Mouse (Mus musculus) gastrocnemius, adult 8-10 months (tissue): Measurements from ENCODE around the gene 2310011J03Rik. TPM values are rescaled to one million over a fixed set of nuclear protein-coding genes. Genes with fewer than 3 reads are reported as not detected.

Experiments used
- DNase-seq, 2 experiments: peaks; one replicate each; pipeline ENCODE4 v3.0.0; 2022; ENCODE audit warnings: low spot score in 2 of 2
- total RNA-seq, 4 experiments: library from RNA; stranded (reverse); gene quantifications; 2 replicates each; pipeline ENCODE4 v1.2.4; 2022

Gene 2310011J03Rik
- total RNA-seq, 4 experiments from 2014 or later = 5.4 to 8.9 (median 6.6) TPM

DNA sequence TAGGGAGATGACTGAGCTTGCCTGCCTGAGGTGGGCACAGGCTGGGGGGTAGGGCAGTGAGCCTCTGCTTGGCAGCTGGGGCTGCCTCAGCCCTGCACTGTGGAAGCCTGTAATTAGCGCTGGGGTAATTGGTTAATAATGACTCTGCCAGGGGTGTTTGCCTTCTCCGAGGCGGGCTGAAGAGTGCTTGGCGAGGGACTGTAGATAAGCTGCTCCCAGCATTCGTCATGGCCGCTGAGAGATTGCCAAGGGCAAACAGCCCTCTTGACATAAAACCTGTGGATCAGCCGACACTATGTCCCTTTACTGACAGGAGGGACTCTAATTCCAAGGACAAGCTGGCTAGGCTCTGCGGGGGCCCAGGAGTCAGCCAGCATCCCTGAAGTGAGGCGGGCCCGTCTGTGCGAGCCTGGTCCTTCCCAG lies 4.0 kb downstream of the 2310011J03Rik start:
- DNase-seq = no peak

DNA sequence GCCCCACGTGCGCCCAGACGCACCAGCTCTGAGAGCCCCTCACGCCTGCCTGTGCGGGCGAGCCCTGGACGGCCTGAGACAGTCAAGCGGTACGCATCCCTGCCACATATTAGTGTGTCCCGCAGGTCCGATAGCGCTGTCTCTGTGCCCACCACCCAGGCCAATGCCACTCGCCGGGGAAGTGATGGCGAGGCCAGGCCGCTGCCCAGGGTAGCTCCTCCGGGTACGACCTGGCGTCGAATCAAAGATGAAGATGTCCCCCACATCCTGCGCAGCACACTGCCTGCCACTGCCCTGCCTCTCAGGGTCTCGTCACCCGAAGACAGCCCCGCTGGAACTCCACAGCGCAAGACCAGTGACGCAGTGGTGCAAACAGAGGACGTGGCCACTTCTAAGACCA lies 5.0 kb downstream of the 2310011J03Rik start:
- no peak for DNase-seq

DNA sequence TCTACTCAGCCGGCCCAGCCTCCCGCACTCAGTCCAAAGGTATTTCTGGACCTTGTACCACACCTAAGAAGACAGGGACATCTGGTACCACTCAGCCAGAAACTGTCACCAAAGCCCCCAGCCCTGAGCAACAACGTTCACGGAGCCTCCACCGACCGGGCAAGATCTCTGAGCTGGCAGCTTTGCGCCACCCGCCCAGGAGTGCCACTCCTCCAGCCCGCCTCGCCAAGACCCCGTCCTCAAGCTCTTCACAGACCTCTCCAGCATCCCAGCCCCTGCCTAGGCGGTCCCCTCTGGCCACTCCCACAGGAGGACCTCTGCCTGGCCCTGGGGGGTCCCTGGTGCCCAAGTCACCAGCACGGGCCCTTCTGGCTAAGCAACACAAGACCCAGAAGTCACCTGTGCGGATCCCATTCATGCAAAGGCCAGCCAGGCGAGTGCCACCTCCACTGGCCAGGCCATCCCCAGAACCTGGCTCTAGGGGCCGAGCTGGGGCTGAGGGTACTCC lies 5.8 kb downstream of the 2310011J03Rik start:
- no peak for DNase-seq

DNA sequence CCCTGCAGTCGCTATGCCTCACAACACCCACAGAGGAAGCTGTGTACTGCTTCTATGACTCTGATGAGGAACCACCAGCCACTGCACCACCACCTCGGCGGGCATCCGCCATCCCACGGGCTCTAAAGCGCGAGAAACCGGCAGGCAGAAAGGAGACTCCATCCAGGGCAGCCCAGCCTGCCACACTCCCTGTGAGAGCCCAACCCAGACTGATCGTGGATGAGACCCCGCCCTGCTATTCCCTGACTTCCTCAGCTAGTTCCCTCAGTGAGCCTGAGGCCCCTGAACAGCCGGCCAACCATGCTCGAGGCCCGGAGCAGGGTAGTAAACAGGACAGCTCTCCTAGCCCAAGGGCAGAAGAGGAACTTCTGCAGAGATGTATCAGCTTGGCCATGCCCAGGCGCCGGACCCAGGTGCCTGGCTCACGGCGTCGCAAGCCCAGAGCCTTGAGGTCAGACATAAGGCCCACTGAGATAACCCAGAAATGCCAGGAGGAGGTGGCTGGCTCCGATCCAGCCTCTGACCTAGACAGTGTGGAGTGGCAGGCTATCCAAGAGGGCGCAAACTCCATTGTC lies 6.6 kb downstream of the 2310011J03Rik start:
- no peak for DNase-seq

DNA sequence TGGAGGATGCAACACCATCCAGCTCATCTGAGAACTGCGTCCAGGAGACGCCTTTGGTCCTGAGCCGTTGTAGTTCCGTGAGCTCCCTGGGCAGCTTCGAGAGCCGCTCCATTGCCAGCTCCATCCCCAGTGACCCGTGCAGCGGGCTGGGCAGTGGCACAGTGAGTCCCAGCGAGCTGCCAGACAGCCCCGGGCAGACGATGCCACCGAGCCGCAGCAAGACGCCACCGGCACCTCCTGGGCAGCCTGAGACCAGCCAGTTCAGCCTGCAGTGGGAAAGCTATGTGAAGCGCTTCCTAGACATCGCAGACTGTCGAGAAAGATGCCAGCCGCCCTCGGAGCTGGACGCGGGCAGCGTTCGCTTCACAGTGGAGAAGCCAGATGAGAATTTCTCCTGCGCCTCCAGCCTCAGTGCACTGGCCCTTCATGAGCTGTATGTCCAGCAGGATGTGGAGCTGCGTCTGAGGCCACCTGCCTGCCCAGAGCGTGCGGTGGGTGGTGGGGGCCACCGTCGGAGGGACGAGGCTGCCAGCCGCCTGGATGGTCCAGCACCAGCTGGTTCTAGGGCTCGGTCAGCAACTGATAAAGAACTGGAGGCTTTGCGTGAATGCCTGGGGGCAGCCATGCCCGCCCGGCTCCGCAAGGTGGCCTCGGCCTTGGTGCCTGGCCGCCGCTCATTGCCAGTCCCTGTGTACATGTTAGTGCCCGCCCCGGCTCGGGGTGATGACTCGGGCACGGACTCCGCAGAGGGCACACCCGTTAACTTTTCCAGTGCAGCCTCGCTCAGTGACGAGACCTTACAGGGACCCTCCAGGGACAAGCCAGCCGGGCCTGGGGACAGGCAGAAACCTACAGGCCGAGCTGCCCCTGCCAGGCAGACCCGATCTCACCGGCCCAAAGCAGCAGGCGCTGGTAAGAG lies 7.5 kb downstream of the 2310011J03Rik start:
- DNase-seq = no peak

DNA sequence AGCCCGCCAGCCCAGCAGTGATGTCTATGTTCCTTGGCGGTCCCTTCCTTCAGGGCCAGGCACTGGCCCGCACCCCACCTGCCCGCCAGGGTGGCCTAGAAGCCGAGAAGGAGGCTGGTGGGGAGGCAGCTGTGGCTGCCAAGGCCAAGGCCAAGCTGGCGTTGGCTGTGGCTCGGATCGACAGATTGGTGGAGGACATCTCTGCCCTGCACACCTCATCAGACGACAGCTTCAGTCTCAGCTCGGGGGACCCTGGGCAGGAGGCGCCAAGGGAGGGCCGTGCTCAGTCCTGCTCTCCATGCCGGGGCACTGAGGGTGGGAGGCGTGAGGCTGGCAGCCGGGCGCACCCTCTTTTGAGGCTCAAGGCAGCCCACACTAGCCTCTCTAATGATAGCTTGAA lies 8.8 kb downstream of the 2310011J03Rik start:
- DNase-seq = no peak

DNA sequence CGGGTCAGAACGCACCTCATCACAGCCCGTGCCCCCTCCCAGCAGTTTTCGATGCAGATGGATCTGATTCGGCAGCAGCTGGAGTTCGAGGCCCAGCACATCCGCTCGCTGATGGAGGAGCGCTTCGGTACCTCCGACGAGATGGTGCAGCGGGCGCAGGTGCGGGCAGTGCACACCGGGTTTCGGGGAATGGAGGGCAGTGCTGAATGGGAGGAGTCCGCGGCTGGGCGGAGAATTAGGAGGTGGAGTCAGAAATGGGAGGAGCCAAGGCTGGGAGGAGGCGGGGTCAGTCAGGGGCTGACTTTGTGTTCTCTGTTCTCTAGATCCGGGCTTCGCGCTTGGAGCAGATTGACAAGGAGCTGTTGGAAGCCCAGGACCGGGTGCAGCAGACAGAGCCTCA lies 15.5 kb downstream of the 2310011J03Rik start:
- DNase-seq = no peak

DNA sequence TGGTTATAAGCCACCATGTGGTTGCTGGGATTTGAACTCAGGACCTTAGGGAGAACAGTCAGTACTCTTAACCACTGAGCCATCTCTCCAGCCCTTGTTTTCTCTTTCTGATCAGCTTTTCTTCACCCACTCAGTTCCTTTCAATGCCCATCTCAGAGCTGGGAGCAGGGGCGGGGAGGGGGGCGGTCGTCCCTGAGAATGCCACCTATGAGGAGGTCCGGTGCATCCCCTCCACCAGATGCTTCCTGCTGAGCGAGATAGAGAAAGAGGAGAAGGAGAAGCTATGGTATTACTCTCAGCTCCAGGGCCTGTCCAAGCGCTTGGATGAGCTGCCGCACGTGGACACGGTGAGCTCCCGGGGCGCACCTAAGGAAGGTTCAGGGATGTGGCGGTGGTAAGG lies 15.9 kb downstream of the 2310011J03Rik start:
- no peak for DNase-seq

DNA sequence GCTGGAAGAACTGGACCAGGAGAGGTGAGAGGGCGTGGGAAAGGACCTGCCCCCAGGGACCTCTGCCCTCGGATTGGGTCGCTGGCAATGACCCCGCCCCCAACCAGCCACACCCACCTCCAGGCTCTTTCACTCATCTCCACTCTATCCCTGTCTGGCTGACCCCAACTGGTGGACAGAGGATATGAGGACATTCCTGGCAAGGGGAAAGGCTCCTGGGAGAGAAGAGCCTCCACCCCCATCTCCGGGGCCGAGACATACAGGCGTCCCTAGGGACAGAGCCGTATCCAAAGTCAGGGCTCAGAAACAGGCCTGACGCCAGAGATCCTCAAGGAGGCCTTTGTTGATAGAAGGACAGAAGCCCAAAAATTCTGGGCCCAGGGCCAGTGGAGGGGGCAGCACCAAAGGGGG lies 17.9 kb downstream of the 2310011J03Rik start:
- peak; percentile 84 to 86 for DNase-seq

DNA sequence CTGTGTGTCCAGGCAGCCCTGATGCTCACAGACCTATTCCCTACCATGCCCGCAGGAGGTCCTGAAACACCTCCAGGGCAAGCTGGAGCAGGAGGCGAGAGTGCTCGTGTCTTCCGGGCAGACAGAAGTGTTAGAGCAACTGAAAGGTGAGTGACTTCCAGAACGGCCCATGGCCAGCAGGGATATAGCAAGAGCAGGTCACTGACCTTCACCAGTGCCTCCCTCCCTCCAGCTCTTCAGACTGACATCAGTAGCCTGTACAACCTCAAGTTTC lies 18.3 kb downstream of the 2310011J03Rik start:
- no peak for DNase-seq

DNA sequence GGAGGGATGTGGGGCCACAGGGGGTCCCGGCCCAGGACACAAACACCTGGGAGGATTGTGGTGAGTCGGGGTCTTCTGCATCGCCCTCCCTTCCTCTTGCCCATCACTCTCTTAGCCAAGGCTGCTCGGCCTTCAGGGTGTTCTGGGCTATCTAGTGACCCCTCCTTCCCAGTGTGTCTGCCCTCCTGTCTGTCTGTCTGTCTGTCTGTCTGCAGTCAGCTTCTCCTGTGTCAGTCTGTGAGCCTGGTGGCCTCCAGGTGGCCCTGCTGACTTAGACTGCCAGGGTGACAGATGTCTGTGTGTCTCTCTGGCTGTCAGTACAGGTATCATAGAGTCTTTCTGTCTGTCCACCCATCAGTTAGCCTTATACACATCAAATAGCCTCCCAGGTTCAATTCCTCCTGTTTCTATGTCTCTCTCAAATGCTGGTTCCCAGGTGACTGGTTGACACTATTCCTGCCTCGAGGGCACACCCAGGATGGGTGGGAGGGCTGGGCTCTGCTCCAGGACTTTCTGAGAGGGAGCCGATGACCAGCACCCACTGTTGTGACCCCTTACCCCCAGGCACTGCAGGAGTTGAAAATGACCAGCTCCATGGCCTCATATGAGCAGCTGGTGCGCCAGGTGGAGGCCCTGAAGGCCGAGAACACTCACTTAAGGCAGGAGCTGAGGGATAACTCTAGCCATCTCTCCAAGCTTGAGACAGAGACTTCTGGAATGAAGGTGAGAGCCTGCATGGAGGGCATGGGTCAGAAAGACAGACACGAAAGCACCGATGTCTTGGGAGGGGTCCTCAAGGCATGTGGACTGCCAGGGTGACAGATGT lies 18.9 kb downstream of the 2310011J03Rik start:
- no peak for DNase-seq

DNA sequence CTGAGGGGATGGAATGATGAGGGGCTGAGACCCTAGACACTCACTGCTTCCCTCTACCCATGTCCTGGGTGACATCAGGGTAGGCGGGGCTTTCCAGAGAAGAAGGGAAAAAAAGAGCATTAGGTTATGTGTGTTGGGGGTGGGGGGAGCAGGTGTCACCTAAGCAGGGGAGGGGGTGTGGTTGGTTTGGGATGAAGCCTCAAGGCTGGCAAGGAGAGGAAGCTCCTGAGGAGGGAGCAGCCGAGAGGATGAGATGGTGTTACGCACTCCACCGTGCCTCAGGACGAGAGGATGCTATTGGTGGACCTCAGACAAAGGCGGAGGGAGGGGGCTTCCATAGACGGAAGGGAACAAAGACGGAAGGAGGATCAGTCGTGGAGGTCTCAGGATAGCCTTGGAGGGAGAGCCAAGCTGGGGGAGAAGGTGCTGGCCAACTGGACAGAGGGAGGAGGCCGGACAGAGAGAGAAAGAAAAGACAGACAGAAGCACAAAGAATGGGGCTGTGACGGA lies 19.6 kb downstream of the 2310011J03Rik start:
- DNase-seq = no peak

DNA sequence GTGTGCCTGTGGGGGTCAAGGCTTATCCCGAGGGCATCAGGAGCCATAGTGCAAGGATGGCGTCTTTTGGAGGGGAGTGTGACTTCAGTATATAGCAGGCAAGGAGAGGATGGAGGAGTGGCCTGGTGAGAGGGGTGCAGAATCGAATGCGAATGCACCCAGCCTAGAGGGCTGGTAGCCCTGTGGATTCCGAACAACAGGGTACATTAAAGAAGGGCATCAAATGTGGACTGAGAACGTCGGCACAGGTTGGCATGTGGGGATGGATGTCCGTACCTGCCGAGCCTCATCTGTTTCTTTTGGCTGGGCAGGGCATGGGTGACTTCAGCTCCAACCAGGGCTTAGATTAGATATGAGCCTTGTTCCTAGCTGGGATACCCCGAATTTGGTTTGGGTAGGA lies 20.5 kb downstream of the 2310011J03Rik start:
- no peak for DNase-seq

DNA sequence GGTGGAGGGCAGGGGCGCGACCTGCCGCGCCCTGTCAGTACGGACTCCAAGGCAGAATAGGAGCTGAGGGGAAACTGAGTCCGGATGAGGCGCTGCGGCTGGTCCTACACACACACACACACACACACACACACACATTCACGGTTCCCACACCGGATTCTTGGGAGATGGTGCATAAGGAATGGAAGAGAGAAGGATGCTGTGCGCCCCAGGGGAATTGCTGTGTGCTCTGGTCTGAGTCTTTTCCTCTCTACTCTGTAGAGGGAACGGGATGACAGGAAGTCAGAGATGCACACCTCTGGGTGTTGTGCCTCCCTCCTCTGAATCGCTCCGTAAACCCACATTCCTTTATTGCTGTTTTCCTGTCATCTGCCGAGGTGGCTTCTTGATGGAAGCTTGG lies 21.0 kb downstream of the 2310011J03Rik start:
- DNase-seq = no peak

DNA sequence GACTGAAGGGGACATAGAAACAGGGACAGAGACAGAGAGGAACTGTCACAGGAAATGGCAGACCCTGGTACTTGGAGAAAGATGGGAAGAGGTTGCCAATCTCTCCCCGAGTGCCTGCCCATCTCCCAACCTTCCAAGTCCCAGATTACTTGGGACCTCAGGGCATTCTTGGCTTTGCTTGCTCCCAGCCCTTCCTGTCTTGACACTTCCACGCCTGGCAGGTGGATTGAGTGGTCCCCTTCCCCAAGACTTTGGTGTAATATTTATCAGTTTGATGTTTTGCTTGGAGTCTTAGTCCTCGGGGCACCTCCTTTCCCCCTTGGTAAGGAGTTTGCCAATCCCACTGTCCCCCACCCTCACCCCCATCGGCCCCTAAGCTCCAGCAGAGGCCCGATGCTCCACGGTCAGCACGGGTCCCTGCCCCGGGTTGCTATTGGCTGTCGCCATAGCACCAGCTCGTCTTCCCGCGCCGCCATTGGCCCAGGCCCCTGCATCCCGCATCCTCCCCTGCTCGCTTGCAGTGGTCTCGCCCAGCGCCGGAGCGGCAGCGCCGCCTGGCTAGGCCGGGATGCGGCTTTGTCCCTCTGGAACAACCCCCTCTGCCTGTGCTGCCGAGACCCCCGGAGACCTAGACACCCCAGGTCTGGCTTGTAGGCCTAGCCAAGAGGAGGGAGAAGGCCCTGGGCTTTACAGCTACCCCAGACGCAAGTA lies 21.6 kb downstream of the 2310011J03Rik start:
- DNase-seq = no peak

DNA sequence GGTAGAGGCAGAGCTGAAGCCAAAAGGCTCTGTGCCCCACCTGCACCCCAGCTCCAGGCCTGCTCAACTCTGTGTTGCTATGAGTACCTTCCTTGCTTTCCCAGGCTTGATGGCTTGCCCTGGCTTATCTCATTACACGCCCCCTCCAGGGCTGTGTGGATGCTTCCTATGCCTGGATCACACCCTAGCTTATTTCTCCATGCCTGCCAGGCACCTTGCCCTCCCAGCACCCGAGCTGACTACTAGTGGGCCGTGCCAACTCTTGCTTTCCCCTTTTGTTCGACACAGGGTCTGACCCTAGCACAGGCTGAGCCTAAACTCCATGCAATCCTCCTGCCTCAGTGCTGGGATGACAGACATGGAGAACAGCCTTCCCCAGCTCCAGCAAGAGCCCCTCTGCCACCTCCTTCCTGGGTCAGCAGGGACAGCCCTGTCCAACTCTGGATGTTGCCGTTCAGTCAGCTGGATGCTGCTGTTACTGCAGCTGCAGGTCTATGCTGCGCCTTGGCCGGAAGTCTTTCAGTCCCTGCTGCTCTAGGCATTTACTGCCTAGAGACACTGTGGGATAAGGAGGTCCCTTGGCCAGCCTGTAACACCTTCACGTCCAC lies 22.7 kb downstream of the 2310011J03Rik start:
- DNase-seq = no peak

DNA sequence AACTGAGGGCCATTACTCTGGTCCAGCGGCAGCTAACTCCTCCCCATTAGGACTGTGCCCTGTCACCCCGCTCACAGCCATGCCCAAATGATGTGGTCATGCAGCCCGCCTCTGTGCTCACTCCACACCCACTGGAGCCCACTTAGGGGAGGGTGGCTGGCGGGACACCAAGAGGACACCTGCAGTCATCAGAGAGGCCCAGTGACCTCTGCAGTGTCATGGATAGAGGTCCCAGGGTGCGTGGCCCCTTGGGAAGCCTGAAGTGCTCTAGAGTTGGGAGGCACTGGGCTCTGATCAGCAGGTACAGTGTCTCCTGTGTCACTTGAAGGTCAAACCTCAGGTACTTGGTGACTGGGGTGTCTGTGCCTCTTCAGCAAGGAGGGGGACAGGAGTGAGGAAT lies 23.5 kb downstream of the 2310011J03Rik start:
- DNase-seq = no peak

DNA sequence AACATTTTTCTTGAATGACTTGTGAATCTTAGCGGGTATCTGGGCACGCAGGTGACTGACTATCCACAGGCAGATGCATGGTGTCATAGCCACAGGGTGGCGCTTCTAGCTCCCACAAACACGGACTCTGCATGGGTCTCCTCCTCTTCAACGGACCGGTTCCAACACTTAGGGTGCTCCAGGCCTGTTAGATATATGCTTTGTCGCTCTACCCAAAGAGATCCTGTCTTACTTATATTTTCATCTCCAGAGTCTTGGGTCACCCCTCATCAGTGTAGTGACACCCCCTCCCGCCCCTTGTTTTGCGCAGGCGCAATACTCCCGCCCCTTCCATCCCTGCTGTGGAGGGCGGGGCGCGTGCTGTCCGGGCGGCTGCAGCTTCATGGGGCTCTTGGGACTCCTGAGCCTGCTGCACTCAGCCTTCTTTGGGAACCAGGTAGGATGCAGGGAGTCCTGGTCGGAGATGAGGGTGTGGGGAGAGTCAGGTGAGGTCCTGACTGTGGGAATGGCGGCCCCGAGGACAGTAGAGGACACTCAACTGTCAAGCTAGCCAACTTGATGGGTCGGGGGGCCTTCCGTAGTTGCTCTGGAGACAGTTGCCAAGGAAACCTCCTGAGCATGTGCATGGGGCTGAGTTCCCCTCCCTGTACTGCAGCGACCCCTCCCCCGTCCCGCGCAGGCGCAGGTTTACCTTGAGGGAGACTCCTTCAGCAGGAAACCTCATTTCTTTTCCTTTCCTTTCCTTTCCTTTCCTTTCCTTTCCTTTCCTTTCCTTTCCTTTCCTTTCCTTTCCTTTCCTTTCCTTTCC lies 24.5 kb downstream of the 2310011J03Rik start, which contains the start of gene Apc2:
TSS of gene Apc2 (plus strand) at position 360 of the 808 bp plus-strand sequence.
- peak; percentile 53 to 69 for DNase-seq

DNA sequence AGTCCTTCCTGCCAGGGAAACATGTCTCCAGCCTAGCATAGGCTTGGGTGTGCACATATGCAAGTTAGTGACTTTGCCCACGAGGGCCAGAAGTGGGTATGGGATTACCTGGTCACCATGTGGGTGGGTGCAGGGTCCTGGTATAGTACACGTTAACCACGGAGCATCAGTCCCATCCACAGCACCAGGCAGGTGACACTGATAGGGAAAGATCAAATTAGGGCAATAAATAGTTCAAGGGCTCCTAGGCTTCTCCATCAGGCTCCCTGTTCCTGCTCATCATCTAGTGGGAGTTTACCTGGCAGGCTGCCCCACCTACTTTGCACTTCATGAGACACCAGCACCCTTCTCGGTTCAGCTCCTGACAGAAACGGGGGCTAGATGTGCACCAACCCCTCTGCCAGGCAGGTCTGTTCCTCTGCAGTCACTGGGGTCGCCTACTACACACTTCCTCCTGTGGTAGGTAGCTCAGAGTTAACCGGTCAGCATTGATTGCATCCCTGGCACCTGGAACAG lies 25.5 kb downstream of the 2310011J03Rik start:
- DNase-seq = no peak

DNA sequence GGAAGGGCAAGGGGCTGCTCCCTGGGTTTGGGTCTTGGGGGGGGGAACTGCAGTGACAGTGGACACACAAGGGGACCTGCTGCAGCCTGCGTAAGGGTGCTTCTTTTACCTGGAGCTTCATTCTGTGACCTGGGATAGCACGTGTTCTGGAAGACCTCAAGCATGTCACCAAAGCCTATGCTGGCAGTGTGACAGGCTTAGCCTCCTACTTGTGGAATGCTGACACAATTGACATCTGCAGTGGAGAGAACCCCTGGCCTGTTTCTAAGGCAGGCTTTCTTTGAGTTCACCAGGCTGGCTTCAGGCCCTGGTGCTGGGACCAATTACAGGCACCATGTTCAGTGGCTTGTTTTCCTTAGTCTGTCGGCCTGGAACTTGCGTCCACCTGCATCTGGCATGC lies 26.0 kb downstream of the 2310011J03Rik start:
- no peak for DNase-seq
